Mouse (Mus musculus) fibroblast of lung, adult 2 months (primary cell): ENCODE data around the gene Gm13290.
"Not testable (repeated sequence)": the region's sequence is repeated elsewhere in the genome, so short reads cannot be mapped to it uniquely, and the experiment has no call there.

Experiments used
- DNase-seq: peaks from one replicate; pipeline ENCODE4 v3.0.0-alpha.2; 2011; ENCODE audit warnings: low read depth

The Gm13290 gene

DNA sequence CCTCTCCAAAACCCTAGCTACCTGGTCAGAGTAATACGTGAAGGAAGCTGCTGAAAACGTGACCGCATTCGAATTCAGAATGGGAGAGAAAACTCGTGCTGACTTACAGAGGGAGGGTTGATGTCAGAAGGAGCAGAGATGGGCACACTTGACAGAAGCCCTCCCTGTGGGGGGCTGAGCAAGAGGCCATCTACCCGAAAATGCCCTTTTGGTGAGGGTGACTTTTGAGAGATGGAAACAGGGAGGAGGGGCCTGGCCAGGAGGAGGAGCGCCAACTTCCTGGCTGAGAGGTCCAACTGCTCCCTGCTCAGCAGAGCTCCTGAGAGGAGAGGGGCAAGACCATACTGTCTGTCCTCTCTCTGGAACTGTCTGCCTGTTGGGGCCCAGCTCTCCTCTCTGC, 8.2 kb downstream of the Gm13290 start, which contains the start of gene Ifnz:
Ifnz (plus strand) TSS at position 301 of the 400 bp plus-strand sequence.
- not testable (repeated sequence) for DNase-seq

DNA sequence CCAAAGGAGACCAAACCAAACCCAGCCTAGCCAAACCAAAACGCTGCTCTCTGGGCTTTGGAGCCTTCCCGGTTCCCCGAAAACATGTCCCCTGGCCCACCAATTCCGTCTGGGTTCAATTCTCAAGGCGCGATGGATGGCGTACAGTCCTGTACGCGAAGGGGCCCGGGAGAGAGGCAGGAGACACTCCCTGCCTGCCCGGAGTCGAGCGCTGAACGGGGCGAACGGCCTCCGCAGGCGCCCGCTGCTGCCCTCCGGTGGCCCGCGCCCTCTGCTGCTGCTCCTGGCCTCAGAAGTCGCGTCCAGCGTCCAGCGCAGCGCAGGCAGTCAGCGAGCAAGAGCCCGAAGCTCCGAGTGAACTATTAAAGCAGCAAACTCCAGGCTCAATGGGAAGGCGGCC, 8.7 kb downstream of the Gm13290 start:
- not testable (repeated sequence) for DNase-seq

DNA sequence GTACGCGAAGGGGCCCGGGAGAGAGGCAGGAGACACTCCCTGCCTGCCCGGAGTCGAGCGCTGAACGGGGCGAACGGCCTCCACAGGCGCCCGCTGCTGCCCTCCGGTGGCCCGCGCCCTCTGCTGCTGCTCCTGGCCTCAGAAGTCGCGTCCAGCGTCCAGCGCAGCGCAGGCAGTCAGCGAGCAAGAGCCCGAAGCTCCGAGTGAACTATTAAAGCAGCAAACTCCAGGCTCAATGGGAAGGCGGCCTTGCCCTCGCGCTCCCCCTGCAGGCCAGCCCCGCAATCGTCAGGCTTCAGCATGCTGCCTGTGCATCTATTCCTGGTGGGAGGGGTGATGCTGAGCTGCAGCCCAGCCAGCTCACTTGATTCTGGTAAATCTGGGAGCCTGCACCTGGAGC, 11.8 kb downstream of the Gm13290 start, which contains the start of gene Gm13276:
Gm13276 (plus strand) TSS at position 301 of the 400 bp plus-strand sequence.
- DNase-seq: not testable (repeated sequence)

DNA sequence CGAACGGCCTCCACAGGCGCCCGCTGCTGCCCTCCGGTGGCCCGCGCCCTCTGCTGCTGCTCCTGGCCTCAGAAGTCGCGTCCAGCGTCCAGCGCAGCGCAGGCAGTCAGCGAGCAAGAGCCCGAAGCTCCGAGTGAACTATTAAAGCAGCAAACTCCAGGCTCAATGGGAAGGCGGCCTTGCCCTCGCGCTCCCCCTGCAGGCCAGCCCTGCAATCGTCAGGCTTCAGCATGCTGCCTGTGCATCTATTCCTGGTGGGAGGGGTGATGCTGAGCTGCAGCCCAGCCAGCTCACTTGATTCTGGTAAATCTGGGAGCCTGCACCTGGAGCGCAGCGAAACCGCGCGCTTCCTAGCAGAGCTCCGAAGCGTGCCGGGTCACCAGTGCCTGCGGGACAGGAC, 14.8 kb downstream of the Gm13290 start, which contains the start of gene Gm13277:
Gm13277 (plus strand) TSS at position 231 of the 400 bp plus-strand sequence.
- DNase-seq: not testable (repeated sequence)

DNA sequence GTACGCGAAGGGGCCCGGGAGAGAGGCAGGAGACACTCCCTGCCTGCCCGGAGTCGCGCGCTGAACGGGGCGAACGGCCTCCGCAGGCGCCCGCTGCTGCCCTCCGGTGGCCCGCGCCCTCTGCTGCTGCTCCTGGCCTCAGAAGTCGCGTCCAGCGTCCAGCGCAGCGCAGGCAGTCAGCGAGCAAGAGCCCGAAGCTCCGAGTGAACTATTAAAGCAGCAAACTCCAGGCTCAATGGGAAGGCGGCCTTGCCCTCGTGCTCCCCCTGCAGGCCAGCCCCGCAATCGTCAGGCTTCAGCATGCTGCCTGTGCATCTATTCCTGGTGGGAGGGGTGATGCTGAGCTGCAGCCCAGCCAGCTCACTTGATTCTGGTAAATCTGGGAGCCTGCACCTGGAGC, 17.6 kb downstream of the Gm13290 start, which contains the start of gene Gm13278:
Gm13278 (plus strand) TSS at position 301 of the 400 bp plus-strand sequence.
- not testable (repeated sequence) for DNase-seq

DNA sequence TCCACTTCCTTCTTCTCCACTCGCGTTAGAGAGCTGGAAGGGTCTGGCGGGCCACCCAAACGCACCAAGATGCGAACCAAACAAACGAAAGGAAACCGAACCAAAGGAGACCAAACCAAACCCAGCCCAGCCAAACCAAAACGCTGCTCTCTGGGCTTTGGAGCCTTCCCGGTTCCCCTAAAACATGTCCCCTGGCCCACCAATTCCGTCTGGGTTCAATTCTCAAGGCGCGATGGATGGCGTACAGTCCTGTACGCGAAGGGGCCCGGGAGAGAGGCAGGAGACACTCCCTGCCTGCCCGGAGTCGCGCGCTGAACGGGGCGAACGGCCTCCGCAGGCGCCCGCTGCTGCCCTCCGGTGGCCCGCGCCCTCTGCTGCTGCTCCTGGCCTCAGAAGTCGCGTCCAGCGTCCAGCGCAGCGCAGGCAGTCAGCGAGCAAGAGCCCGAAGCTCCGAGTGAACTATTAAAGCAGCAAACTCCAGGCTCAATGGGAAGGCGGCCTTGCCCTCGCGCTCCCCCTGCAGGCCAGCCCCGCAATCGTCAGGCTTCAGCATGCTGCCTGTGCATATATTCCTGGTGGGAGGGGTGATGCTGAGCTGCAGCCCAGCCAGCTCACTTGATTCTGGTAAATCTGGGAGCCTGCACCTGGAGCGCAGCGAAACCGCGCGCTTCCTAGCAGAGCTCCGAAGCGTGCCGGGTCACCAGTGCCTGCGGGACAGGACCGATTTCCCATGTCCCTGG, 20.5 kb downstream of the Gm13290 start, which contains the start of gene Gm13275:
Gm13275 (plus strand) TSS at position 552 of the 740 bp plus-strand sequence.
- not testable (repeated sequence) for DNase-seq

DNA sequence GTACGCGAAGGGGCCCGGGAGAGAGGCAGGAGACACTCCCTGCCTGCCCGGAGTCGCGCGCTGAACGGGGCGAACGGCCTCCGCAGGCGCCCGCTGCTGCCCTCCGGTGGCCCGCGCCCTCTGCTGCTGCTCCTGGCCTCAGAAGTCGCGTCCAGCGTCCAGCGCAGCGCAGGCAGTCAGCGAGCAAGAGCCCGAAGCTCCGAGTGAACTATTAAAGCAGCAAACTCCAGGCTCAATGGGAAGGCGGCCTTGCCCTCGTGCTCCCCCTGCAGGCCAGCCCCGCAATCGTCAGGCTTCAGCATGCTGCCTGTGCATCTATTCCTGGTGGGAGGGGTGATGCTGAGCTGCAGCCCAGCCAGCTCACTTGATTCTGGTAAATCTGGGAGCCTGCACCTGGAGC, 23.5 kb downstream of the Gm13290 start, which contains the start of gene Gm13279:
Gm13279 (plus strand) TSS at position 301 of the 400 bp plus-strand sequence.
- DNase-seq: not testable (repeated sequence)

DNA sequence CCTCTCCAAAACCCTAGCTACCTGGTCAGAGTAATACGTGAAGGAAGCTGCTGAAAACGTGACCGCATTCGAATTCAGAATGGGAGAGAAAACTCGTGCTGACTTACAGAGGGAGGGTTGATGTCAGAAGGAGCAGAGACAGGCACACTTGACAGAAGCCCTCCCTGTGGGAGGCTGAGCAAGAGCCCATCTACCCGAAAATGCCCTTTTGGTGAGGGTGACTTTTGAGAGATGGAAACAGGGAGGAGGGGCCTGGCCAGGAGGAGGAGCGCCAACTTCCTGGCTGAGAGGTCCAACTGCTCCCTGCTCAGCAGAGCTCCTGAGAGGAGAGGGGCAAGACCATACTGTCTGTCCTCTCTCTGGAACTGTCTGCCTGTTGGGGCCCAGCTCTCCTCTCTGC, 25.7 kb downstream of the Gm13290 start, which contains the start of gene Gm13285:
Gm13285 (plus strand) TSS at position 301 of the 400 bp plus-strand sequence.
- DNase-seq: not testable (repeated sequence)

DNA sequence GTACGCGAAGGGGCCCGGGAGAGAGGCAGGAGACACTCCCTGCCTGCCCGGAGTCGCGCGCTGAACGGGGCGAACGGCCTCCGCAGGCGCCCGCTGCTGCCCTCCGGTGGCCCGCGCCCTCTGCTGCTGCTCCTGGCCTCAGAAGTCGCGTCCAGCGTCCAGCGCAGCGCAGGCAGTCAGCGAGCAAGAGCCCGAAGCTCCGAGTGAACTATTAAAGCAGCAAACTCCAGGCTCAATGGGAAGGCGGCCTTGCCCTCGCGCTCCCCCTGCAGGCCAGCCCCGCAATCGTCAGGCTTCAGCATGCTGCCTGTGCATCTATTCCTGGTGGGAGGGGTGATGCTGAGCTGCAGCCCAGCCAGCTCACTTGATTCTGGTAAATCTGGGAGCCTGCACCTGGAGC, 29.3 kb downstream of the Gm13290 start, which contains the start of gene Gm13287:
Gm13287 (plus strand) TSS at position 301 of the 400 bp plus-strand sequence.
- not testable (repeated sequence) for DNase-seq

DNA sequence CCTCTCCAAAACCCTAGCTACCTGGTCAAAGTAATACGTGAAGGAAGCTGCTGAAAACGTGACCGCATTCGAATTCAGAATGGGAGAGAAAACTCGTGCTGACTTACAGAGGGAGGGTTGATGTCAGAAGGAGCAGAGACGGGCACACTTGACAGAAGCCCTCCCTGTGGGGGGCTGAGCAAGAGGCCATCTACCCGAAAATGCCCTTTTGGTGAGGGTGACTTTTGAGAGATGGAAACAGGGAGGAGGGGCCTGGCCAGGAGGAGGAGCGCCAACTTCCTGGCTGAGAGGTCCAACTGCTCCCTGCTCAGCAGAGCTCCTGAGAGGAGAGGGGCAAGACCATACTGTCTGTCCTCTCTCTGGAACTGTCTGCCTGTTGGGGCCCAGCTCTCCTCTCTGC, 31.6 kb downstream of the Gm13290 start, which contains the start of gene Gm13288:
Gm13288 (plus strand) TSS at position 301 of the 400 bp plus-strand sequence.
- not testable (repeated sequence) for DNase-seq

DNA sequence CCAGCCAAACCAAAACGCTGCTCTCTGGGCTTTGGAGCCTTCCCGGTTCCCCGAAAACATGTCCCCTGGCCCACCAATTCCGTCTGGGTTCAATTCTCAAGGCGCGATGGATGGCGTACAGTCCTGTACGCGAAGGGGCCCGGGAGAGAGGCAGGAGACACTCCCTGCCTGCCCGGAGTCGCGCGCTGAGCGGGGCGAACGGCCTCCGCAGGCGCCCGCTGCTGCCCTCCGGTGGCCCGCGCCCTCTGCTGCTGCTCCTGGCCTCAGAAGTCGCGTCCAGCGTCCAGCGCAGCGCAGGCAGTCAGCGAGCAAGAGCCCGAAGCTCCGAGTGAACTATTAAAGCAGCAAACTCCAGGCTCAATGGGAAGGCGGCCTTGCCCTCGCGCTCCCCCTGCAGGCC, 32.1 kb downstream of the Gm13290 start:
- DNase-seq: not testable (repeated sequence)

DNA sequence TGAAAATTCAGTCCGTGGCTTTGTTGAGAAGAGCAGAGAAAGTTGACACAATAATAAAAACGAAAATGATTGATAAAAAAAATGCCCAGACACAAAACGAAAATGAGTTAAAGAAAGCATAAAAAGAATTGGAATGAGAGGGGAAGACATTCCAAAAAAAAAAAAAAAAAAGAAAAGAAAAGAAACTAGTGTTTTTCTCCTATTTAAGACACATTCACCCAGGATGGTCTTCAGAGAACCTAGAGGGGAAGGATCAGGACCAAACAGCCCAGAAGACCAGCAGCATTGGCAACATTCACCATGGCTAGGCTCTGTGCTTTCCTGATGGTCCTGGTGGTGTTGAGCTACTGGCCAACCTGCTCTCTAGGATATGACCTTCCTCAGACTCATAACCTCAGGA, 42.3 kb downstream of the Gm13290 start, which contains the start of gene Ifna7:
Ifna7 (plus strand) TSS at position 301 of the 400 bp plus-strand sequence.
- no peak for DNase-seq

DNA sequence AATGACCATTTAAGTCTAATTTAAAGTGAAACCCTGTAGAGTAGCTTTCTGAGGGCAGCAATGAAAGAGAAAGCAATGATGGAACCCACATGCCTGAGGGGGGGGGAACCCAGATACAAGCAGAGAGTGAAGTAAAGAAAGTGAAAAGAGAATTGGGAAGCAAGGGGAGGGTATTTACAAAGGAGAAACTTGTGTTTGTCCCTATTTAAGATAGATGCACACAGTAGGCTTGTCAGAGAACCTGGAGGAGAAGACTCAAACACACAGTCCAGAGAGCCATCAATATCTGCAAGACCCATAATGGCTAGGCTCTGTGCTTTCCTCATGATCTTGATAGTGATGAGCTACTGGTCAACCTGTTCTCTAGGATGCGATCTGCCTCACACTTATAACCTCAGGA, 46.0 kb downstream of the Gm13290 start, which contains the start of gene Ifna11:
Ifna11 (plus strand) TSS at position 301 of the 400 bp plus-strand sequence.
- no peak for DNase-seq

DNA sequence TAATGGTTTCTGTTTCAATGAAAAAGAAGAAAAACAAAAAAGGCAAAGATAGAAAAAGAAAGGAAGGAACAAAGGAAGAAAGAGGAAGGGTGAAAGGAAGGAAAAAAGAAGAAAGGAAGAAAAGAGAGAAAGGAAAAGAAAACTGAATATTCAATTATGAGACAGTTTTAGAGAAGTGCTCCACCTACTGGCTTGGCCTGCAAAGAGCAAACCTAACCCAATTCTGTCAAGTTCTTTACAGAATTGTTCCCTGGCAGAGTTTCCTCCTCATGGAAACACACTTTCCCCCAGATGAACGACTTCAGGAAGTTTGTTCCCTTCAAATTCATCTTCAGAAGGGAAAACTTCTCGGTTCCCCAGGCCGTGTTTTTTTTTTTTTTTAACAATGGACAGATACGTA, 49.4 kb downstream of the Gm13290 start:
- peak; percentile 5 for DNase-seq
